Mouse (Mus musculus): Measurements from ENCODE around the gene Spryd3.

- TF ChIP-seq CTCF (IDR thresholded peaks at IDR 0.05) (no peak), POLR2A (IDR thresholded peaks at IDR 0.05; ENCODE audit: insufficient read depth, low read depth, low read length) (no peak), EP300 (IDR thresholded peaks at IDR 0.05; ENCODE audit: insufficient read depth, low read depth, low read length) (no peak)
Observed at GRCm38 (mm10) chr15:102111495-102111829, 24.6 kb downstream of the Spryd3 start.
